ENCODE assay signal across 12 mouse cellular contexts in genomic region chr2:126523101-126523745, GRCm38 (mm10). TPM values are rescaled to one million over a fixed set of nuclear protein-coding genes. Genes with fewer than 3 reads are reported as not detected.
A peak's percentile ranks its signal among the peaks of the same experiment; 100 is the strongest.
DNase-seq lines count a peak whose midpoint lies in the region; TF ChIP-seq lines count a peak whose summit lies in the region.
"Not testable (repeated sequence)": the region's sequence is repeated elsewhere in the genome, so short reads cannot be mapped to it uniquely, and the experiment has no call there.
"Had no signal": no experiment of that assay in that cellular context is flagged by ENCODE, and none has a peak within 500 bp of the region (broad histone marks: within the 10 kb centered on the region; RNA-seq: fewer than 3 reads in every experiment).

No protein-coding gene starts in this region.

- WGBS in liver, adult 2 months: 52% methylated on average over 5 of the region's 5 CpGs

- not testable (repeated sequence) for TF ChIP-seq POLR2A in liver, adult 2 months (IDR thresholded peaks at IDR 0.05; ENCODE audit: extremely low read depth, insufficient read depth, low read length)

- peaks cover 17% of the 10 kb centered on the region for H3K4me1 ChIP-seq in liver, adult 2 months (ENCODE audit: control insufficient read depth, insufficient read depth, low read length)

- not testable (repeated sequence) for H3K36me3 ChIP-seq in liver, adult 2 months (ENCODE audit: control insufficient read depth, insufficient read depth, low read length)

- H3K4me3 ChIP-seq in liver, adult 2 months (ENCODE audit: insufficient read depth, low read depth, low read length): not testable (repeated sequence)

- DNase-seq in ES-CJ7 (ENCODE audit: low read depth, low spot score) (peak; percentile 66), R1 (ENCODE audit: low read depth, low spot score) (peak; percentile 91)
- peak; percentile 49 for DNase-seq in heart, adult 11 months
- peak; percentile 78 for DNase-seq in kidney, adult 9 months
- DNase-seq in liver, adult 2 months (ENCODE audit: extremely low read depth, low read depth, low spot score): peak; percentile 74

- H3K79me2 ChIP-seq in liver, adult 2 months (ENCODE audit: control insufficient read depth, insufficient read depth, low read length): not testable (repeated sequence)

- not testable (repeated sequence) for H3K9ac ChIP-seq in liver, adult 2 months (ENCODE audit: low read depth, low read length)

- not testable (repeated sequence) for H3K27me3 ChIP-seq in liver, adult 2 months (ENCODE audit: control insufficient read depth, insufficient read depth, low read length)

- TF ChIP-seq CTCF in liver, adult 2 months (IDR thresholded peaks at IDR 0.05; ENCODE audit: low read depth, low read length): not testable (repeated sequence)

- peak overlapping the region; percentile 93 for H3K27ac ChIP-seq in liver, adult 2 months (replicated peaks; ENCODE audit: insufficient read depth, low read depth, low read length)

RNA-seq across cellular contexts. Expression of gene Atp8b4, which starts 22.7 kb away (rescaled TPM):
- 0.55 and 0.87 TPM in 2 replicates for total RNA-seq in liver, adult 2 months (2014; rRNA removed)
- polyA plus RNA-seq in liver, adult 2 months (2012; rRNA removed): 0.21 and 0.31 TPM in 2 replicates
- total RNA-seq: forebrain, postnatal 0 days had no signal
- polyA plus RNA-seq: cortical plate, adult 2 months; forebrain, embryonic 13.5 days had no signal

RNA-seq across cellular contexts. Expression of gene Slc27a2, which starts 29.0 kb away (rescaled TPM):
- total RNA-seq in liver, adult 2 months (2014; rRNA removed): 1,190 and 1,397 TPM in 2 replicates
- polyA plus RNA-seq in liver, adult 2 months (2012; rRNA removed): 912 and 1,036 TPM in 2 replicates
- polyA plus RNA-seq: activated CD4-positive, CD25-positive, alpha-beta regulatory T cell, adult 4 months; C2C12; G1E; Patski had no signal
